Mouse (Mus musculus) neural tube, embryonic 13.5 days (tissue): Measurements from ENCODE around the gene Prr15. TPM values are rescaled to one million over a fixed set of nuclear protein-coding genes. Genes with fewer than 3 reads are reported as not detected.

Source experiments
- ATAC-seq: fragments of 200-750 bp; cut with Nextera tagmentation; 2 replicates; pipeline ENCODE4 v1.8.0; 2017; ENCODE audit warnings: low read depth, mild to moderate bottlenecking, moderate TSS enrichment, moderate library complexity
- H3K27ac ChIP-seq: fragments of 300-500 bp; sonication (generic); replicated peaks from 2 replicates; pipeline ENCODE4 v1.5.1; 2015; ENCODE audit warnings: moderate library complexity, mild to moderate bottlenecking, inconsistent platforms
- H3K27me3 ChIP-seq: fragments of 300-500 bp; sonication (generic); 2 replicates; pipeline ENCODE4 v1.6.1; 2015; ENCODE audit warnings: mild to moderate bottlenecking, inconsistent platforms
- H3K36me3 ChIP-seq: fragments of 300-500 bp; sonication (generic); 2 replicates; pipeline ENCODE4 v1.6.1; 2015; ENCODE audit warnings: mild to moderate bottlenecking, inconsistent platforms
- H3K4me1 ChIP-seq: fragments of 300-500 bp; sonication (generic); replicated peaks from 2 replicates; pipeline ENCODE4 v1.6.1; 2015; ENCODE audit warnings: inconsistent platforms
- H3K4me2 ChIP-seq: fragments of 300-500 bp; sonication (generic); 2 replicates; pipeline ENCODE4 v1.6.1; 2015; ENCODE audit warnings: inconsistent platforms, mild to moderate bottlenecking, moderate library complexity
- H3K4me3 ChIP-seq: fragments of 300-500 bp; sonication (generic); 2 replicates; pipeline ENCODE4 v1.5.1; 2015; ENCODE audit warnings: mild to moderate bottlenecking, inconsistent platforms
- H3K9ac ChIP-seq: fragments of 300-500 bp; sonication (generic); 2 replicates; pipeline ENCODE4 v1.6.1; 2015; ENCODE audit warnings: moderate library complexity, mild to moderate bottlenecking, inconsistent platforms
- H3K9me3 ChIP-seq: fragments of 300-500 bp; sonication (generic); 2 replicates; pipeline ENCODE4 v1.6.1; 2016; ENCODE audit warnings: inconsistent platforms
- WGBS: fragments of 180-500 bp; shearing (Covaris S2); methylation state at CpG from one replicate; pipeline ENCODE4 v1.1.7; 2015; 5-methylcytosine and 5-hydroxymethylcytosine counted together
- polyA plus RNA-seq: library from polyadenylated mRNA; unstranded; fragments of >200 nt; fragmentation: Nextera tagmentation; extraction: Ambion mirVana; gene quantifications from 2 replicates; pipeline ENCODE4 v1.2.1, GENCODE M21; 2015

Gene Prr15
- polyA plus RNA-seq = 1.1 TPM in 2 replicates

GRCm38 (mm10) chr6:54325246-54325885 is at the start of gene Prr15:
Gene Prr15, plus strand, starts transcription at chr6:54325835.
- no peak within 1 kb of the TSS for H3K27ac ChIP-seq
- peak within 1 kb of the TSS; percentile 97 for H3K4me2 ChIP-seq
- 70% methylated on average over 3 of the region's 3 CpGs for WGBS
- H3K36me3 ChIP-seq = no peaks in the 10 kb centered on the region
- peaks cover 69% of the 10 kb centered on the region for H3K27me3 ChIP-seq
- peak within 1 kb of the TSS; percentile 62 for H3K9ac ChIP-seq
- H3K4me3 ChIP-seq = peak within 1 kb of the TSS; percentile 49
- no peaks in the 10 kb centered on the region for H3K9me3 ChIP-seq
- H3K4me1 ChIP-seq = peaks cover 21% of the 10 kb centered on the region
- no peak for ATAC-seq

- H3K27ac ChIP-seq = no peak overlapping the region
- peaks cover 28% of the 10 kb centered on the region for H3K4me1 ChIP-seq
- WGBS = 82% methylated on average over 4 of the region's 4 CpGs
- no peak overlapping the region for H3K4me2 ChIP-seq
- no peak for ATAC-seq
- H3K36me3 ChIP-seq = no peaks in the 10 kb centered on the region
- no peak overlapping the region for H3K9ac ChIP-seq
- H3K4me3 ChIP-seq = no peak overlapping the region
- no peaks in the 10 kb centered on the region for H3K9me3 ChIP-seq
- no peaks in the 10 kb centered on the region for H3K27me3 ChIP-seq
Measured at GRCm38 (mm10) chr6:54277234-54277633, 48.4 kb upstream of the Prr15 start.

- H3K27ac ChIP-seq = no peak overlapping the region
- no peak for ATAC-seq
- 44% methylated on average over 5 of the region's 5 CpGs for WGBS
Measured at GRCm38 (mm10) chr6:54277828-54278227, 47.8 kb upstream of the Prr15 start.

GRCm38 (mm10) chr6:54278613-54279012 is 47.0 kb upstream of the Prr15 start:
- H3K9me3 ChIP-seq = no peaks in the 10 kb centered on the region
- no peak overlapping the region for H3K9ac ChIP-seq
- H3K4me3 ChIP-seq = no peak overlapping the region
- H3K4me1 ChIP-seq = peaks cover 15% of the 10 kb centered on the region
- H3K36me3 ChIP-seq = no peaks in the 10 kb centered on the region
- ATAC-seq = no peak
- no peaks in the 10 kb centered on the region for H3K27me3 ChIP-seq
- H3K27ac ChIP-seq = no peak overlapping the region
- WGBS = 72% methylated on average over 2 of the region's 2 CpGs
- no peak overlapping the region for H3K4me2 ChIP-seq

More at GRCm38 (mm10) chr6:54277828-54278227, 47.8 kb upstream of the Prr15 start:
- no peaks in the 10 kb centered on the region for H3K36me3 ChIP-seq
- H3K9me3 ChIP-seq = no peaks in the 10 kb centered on the region
- no peak overlapping the region for H3K9ac ChIP-seq
- H3K4me3 ChIP-seq = no peak overlapping the region
- peaks cover 23% of the 10 kb centered on the region for H3K4me1 ChIP-seq
- no peaks in the 10 kb centered on the region for H3K27me3 ChIP-seq
- H3K4me2 ChIP-seq = no peak overlapping the region

GRCm38 (mm10) chr6:54279391-54279790 is 46.2 kb upstream of the Prr15 start:
- Histone ChIP-seq H3K27ac (no peak overlapping the region), H3K27me3 (no peaks in the 10 kb centered on the region)
- 81% methylated on average over 11 of the region's 11 CpGs for WGBS

GRCm38 (mm10) chr6:54280248-54280647 is 45.4 kb upstream of the Prr15 start:
- no peak overlapping the region for H3K9ac ChIP-seq
- H3K27me3 ChIP-seq = no peaks in the 10 kb centered on the region
- H3K4me1 ChIP-seq = peaks cover 13% of the 10 kb centered on the region
- no peak overlapping the region for H3K27ac ChIP-seq
- no peaks in the 10 kb centered on the region for H3K36me3 ChIP-seq
- no peak overlapping the region for H3K4me2 ChIP-seq
- no peaks in the 10 kb centered on the region for H3K9me3 ChIP-seq
- WGBS = 90% methylated on average over 6 of the region's 6 CpGs
- ATAC-seq = no peak
- no peak overlapping the region for H3K4me3 ChIP-seq

More at GRCm38 (mm10) chr6:54279391-54279790, 46.2 kb upstream of the Prr15 start:
- Histone ChIP-seq H3K9me3 (no peaks in the 10 kb centered on the region), H3K36me3 (no peaks in the 10 kb centered on the region), H3K4me3 (no peak overlapping the region), H3K4me1 (peaks cover 13% of the 10 kb centered on the region), H3K4me2 (no peak overlapping the region), H3K9ac (no peak overlapping the region)
- no peak for ATAC-seq

GRCm38 (mm10) chr6:54283299-54283698 is 42.3 kb upstream of the Prr15 start:
- ATAC-seq = no peak
- WGBS = 20% methylated on average over 1 of the region's 1 CpGs

GRCm38 (mm10) chr6:54284167-54284711 is 41.4 kb upstream of the Prr15 start:
- H3K36me3 ChIP-seq = no peaks in the 10 kb centered on the region
- no peak overlapping the region for H3K4me2 ChIP-seq
- no peaks in the 10 kb centered on the region for H3K9me3 ChIP-seq
- ATAC-seq = no peak
- no peak overlapping the region for H3K27ac ChIP-seq
- H3K27me3 ChIP-seq = no peaks in the 10 kb centered on the region
- H3K4me3 ChIP-seq = no peak overlapping the region
- 84% methylated on average over 12 of the region's 12 CpGs for WGBS
- H3K9ac ChIP-seq = no peak overlapping the region
- H3K4me1 ChIP-seq = no peaks in the 10 kb centered on the region

More at GRCm38 (mm10) chr6:54283299-54283698, 42.3 kb upstream of the Prr15 start:
- Histone ChIP-seq H3K4me3 (no peak overlapping the region), H3K4me1 (peaks cover 6% of the 10 kb centered on the region), H3K36me3 (no peaks in the 10 kb centered on the region), H3K9me3 (no peaks in the 10 kb centered on the region), H3K4me2 (no peak overlapping the region), H3K27me3 (no peaks in the 10 kb centered on the region), H3K27ac (no peak overlapping the region), H3K9ac (no peak overlapping the region)

- Histone ChIP-seq H3K4me3 (no peak overlapping the region), H3K9ac (no peak overlapping the region), H3K27ac (no peak overlapping the region), H3K36me3 (no peaks in the 10 kb centered on the region), H3K4me1 (no peaks in the 10 kb centered on the region), H3K27me3 (no peaks in the 10 kb centered on the region), H3K4me2 (no peak overlapping the region), H3K9me3 (no peaks in the 10 kb centered on the region)
- 78% methylated on average over 5 of the region's 5 CpGs for WGBS
- no peak for ATAC-seq
Measured at GRCm38 (mm10) chr6:54286813-54287212, 38.8 kb upstream of the Prr15 start.

GRCm38 (mm10) chr6:54289774-54290500 is 35.7 kb upstream of the Prr15 start:
- Histone ChIP-seq H3K4me3 (no peak overlapping the region), H3K4me1 (no peaks in the 10 kb centered on the region), H3K9ac (no peak overlapping the region), H3K27ac (no peak overlapping the region), H3K4me2 (no peak overlapping the region), H3K27me3 (no peaks in the 10 kb centered on the region), H3K9me3 (no peaks in the 10 kb centered on the region), H3K36me3 (no peaks in the 10 kb centered on the region)
- WGBS = 81% methylated on average over 10 of the region's 10 CpGs
- no peak for ATAC-seq

- 86% methylated on average over 2 of the region's 2 CpGs for WGBS
- Histone ChIP-seq H3K9ac (no peak overlapping the region), H3K4me2 (no peak overlapping the region), H3K9me3 (no peaks in the 10 kb centered on the region), H3K4me1 (peaks cover 10% of the 10 kb centered on the region; the same call in 1 of the 2 replicates), H3K27me3 (no peaks in the 10 kb centered on the region), H3K36me3 (peaks cover 4% of the 10 kb centered on the region; the same call in 1 of the 2 replicates), H3K4me3 (no peak overlapping the region), H3K27ac (no peak overlapping the region)
- no peak for ATAC-seq
Measured at GRCm38 (mm10) chr6:54297231-54297630, 28.4 kb upstream of the Prr15 start.

GRCm38 (mm10) chr6:54299417-54299816 is 26.2 kb upstream of the Prr15 start:
- Histone ChIP-seq H3K4me1 (peaks cover 10% of the 10 kb centered on the region; the same call in 1 of the 2 replicates), H3K4me3 (no peak overlapping the region), H3K27me3 (no peaks in the 10 kb centered on the region), H3K4me2 (no peak overlapping the region), H3K9ac (no peak overlapping the region), H3K9me3 (no peaks in the 10 kb centered on the region), H3K36me3 (peaks cover 4% of the 10 kb centered on the region; the same call in 1 of the 2 replicates), H3K27ac (no peak overlapping the region)
- 77% methylated on average over 2 of the region's 2 CpGs for WGBS
- no peak for ATAC-seq
